Mouse (Mus musculus): ENCODE measurements at regions not wholly inside any gene's neighbourhood (a gene's known extent, or its start where the extent isn't known, plus 50 kb on each side); places are given as distances from the start of the nearest gene placed in this dataset.

GRCm38 (mm10) chr5:148608857-148609505 lies 56.4 kb upstream of the Ubl3 start:
- H3K4me2 ChIP-seq = no peak overlapping the region
- H3K4me3 ChIP-seq (ENCODE audit: low read depth, low read length) = no peak overlapping the region
- H3K27me3 ChIP-seq (ENCODE audit: control insufficient read depth, insufficient read depth, low read length) = no peaks in the 10 kb centered on the region
- H3K36me3 ChIP-seq (ENCODE audit: control insufficient read depth, insufficient read depth, low read length) = no peaks in the 10 kb centered on the region
- H3K9ac ChIP-seq (ENCODE audit: low read depth, low read length) = no peak overlapping the region
- no peak for ATAC-seq (replicated peaks; ENCODE audit: insufficient number of reproducible peaks, low FRiP score, low TSS enrichment)
- 76% methylated on average over 13 of the region's 13 CpGs for WGBS (ENCODE audit: insufficient replicate concordance)
- no peak overlapping the region for H3K27ac ChIP-seq (ENCODE audit: low read depth, low read length)
- peaks cover 8% of the 10 kb centered on the region for H3K4me1 ChIP-seq (ENCODE audit: control insufficient read depth, insufficient read depth, low read length)
- no peaks in the 10 kb centered on the region for H3K9me3 ChIP-seq (replicated peaks; ENCODE audit: control insufficient read depth, low read length)

GRCm38 (mm10) chr5:148608178-148608577 lies 55.6 kb upstream of the Ubl3 start:
- Histone ChIP-seq H3K4me3 (ENCODE audit: low read depth, low read length) (no peak overlapping the region), H3K27me3 (ENCODE audit: control insufficient read depth, insufficient read depth, low read length) (no peaks in the 10 kb centered on the region), H3K4me2 (peak overlapping the region; percentile 12; the same call in 1 of the 2 replicates), H3K9me3 (replicated peaks; ENCODE audit: control insufficient read depth, low read length) (no peaks in the 10 kb centered on the region), H3K27ac (ENCODE audit: low read depth, low read length) (no peak overlapping the region), H3K36me3 (ENCODE audit: control insufficient read depth, insufficient read depth, low read length) (no peaks in the 10 kb centered on the region), H3K9ac (ENCODE audit: low read depth, low read length) (no peak overlapping the region), H3K4me1 (ENCODE audit: control insufficient read depth, insufficient read depth, low read length) (peaks cover 8% of the 10 kb centered on the region)
- peak; percentile 59; the same call in 1 of the 2 replicates for ATAC-seq (replicated peaks; ENCODE audit: insufficient number of reproducible peaks, low FRiP score, low TSS enrichment)
- 22% methylated on average over 9 of the region's 9 CpGs for WGBS (ENCODE audit: insufficient replicate concordance)

DNA sequence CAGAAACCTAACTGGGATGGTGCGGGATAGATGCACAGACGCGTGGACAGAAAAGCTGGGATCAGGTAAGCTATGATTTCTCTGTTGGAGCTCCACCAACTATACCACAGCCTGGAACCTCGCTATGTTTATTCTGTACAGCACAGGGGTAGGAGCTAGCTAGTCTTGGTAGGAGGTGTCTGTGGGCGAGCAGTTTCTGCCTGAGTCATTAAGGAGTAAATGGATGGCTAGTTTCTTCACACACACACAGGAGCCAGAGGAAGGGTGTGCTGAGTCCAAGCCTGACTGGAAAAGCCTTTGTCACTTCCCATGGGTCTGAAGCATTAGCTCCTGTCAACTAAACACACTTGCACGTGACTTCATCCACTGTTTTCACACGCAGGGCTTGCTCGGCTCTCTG lies 53.1 kb upstream of the Ubl3 start:
- 88% methylated on average over 8 of the region's 8 CpGs for WGBS (ENCODE audit: insufficient replicate concordance)
- Histone ChIP-seq H3K4me3 (ENCODE audit: low read depth, low read length) (no peak overlapping the region), H3K27ac (ENCODE audit: low read depth, low read length) (no peak overlapping the region), H3K27me3 (ENCODE audit: control insufficient read depth, insufficient read depth, low read length) (no peaks in the 10 kb centered on the region), H3K9me3 (replicated peaks; ENCODE audit: control insufficient read depth, low read length) (no peaks in the 10 kb centered on the region), H3K4me2 (no peak overlapping the region), H3K9ac (ENCODE audit: low read depth, low read length) (no peak overlapping the region), H3K4me1 (ENCODE audit: control insufficient read depth, insufficient read depth, low read length) (peaks cover 8% of the 10 kb centered on the region), H3K36me3 (ENCODE audit: control insufficient read depth, insufficient read depth, low read length) (no peaks in the 10 kb centered on the region)
- ATAC-seq (replicated peaks; ENCODE audit: insufficient number of reproducible peaks, low FRiP score, low TSS enrichment) = no peak

Data from heart, embryonic 11.5 days (tissue).